Mouse (Mus musculus) CD4-positive, CD25-positive, alpha-beta regulatory T cell, adult 4 months (primary cell): ENCODE measurements around the gene Csnk2a2. TPM values are rescaled to one million over a fixed set of nuclear protein-coding genes. Genes with fewer than 3 reads are reported as not detected.

Source experiments
- ATAC-seq: one replicate; pipeline ENCODE4 v1.8.0; 2017
- polyA plus RNA-seq, 2 experiments: library from polyadenylated mRNA; unstranded; fragments of 100-300 nt; shearing (Covaris generic); gene quantifications; one replicate each; pipeline ENCODE4 v1.2.1; 2017

Csnk2a2 gene
- polyA plus RNA-seq, 2 experiments from 2014 or later, result 15.0 to 17.7 TPM

DNA sequence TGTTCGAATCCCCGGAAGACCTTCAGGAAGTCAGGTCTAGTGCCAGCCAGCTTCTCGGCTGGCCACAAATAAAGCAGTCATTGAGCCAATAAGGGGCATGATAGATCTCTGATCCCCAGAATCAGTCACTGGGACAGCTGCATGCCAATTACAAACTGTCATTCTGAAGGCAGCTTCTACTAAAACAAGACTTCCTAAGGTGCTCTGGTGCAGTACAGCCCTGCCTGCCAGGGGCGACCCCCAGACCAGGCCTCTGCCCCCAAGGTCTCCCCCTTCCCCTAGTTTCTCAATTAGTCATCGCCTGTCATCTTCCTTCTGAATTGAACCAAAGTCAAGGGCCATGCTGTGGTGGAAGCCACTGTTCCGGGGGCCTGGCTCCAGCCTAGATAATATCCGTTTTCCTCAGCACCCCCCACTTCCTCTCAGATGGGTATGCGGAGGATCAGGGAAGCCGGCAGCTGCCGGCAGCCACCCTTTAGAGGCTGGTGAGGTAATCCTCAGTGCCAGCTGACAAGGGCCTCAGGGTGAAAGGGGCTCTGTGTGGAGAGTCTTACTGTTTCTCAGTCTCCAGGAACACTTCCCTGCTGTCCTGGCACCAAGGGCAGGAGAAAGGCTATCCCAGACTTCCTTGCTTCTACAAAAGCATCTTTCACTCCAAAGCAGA lies 78.4 kb downstream of the Csnk2a2 start:
- ATAC-seq, result no peak

DNA sequence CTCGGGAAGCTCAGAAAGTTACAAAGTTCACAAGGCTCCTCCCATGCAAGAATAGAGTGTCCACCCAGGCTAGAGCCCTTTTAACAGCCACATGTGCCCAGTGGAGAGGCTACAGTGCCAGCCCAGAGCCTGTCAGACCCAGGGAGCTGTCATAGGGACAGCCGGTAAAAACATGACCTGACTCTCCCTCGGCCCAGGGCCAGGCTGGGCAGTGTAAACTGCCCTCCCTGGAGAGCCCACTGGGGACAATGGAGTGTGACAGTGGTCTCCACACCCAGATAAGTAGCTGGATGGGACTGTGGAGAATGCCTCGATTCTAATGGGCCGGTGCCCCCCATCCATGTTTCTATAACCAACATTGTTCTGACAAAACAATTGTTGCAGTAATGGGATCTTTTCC lies 80.3 kb downstream of the Csnk2a2 start:
- no peak for ATAC-seq

DNA sequence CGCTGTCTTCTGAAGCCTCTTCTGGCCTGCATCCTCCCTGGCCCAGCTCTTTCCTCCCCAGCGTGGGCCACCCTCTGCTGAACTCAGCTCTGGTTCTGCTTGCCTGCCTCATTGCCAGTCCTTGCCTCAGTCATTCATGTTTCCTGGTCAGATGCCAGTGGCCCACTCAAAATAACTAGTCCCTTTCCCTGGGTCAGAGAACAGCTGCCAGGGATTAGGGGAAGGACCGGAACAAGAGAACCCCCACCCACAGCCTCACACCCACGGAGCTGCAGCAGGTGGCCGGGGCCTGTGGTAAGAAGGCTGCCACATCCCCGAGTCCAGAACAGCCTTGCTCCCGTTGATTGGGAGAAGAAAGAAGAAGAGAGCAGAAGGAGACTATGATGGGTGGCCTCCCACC lies 88.7 kb downstream of the Csnk2a2 start:
- ATAC-seq, result no peak

DNA sequence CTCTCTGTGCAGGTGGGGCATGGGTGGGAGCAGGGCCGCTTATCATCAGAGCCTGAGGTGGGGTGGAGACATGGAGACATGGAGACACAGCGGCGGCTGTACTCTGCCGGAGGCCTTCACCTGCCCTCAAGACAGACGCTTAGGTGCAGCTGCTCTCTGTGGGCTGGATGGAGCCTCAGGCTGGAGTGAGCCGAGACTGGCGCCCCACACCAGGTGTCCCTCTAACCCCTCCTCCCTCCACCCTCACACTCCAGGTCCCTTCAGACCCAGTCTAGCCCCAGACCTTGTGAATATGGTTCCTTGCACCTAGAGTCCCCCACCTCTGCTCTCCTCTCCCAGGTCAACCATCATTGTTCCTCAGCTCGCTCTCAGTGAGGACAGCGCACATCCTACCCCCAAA lies 90.7 kb downstream of the Csnk2a2 start:
- ATAC-seq, result no peak

DNA sequence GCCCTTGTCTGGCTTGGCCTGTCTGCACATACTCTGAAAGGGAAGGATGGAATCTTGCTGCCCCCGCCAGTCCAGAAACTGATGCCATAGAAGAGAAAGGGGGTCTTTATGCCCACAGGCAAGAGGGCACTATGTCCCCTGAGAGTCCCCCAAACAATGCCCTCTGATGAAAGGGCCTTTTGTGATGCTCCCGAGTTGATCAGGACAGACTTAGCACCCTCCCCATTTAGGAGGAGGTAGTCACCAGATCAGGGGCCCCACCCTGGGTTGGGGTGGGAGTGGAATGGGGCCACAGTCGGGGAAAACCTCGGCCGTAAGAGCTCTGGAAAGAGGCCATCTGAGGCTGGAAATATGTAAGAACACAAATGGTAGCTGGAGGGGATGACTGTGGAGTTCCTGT lies 92.6 kb downstream of the Csnk2a2 start:
- no peak for ATAC-seq

DNA sequence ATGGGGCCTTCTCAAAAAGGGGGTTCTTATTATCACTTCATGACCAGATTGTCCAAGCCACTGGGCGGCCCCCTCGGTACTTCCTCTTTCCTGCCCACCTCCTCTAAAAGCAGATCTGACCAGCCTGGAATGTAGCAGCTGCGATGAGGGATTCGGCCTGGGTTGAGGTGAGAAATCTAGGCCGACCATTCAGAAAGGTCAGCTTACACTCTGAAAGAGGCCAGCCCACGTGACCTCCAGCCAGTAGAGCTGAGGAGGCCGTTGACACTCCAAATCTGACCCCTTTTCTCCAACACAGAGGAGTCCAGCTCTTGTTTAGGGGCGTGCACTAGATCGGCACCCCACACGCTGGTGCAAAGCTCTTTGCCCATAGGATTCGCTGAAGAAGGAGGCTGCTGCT lies 93.1 kb downstream of the Csnk2a2 start:
- ATAC-seq, result no peak

Other genes with a start within 250 kb of the Csnk2a2 start
- under 1 TPM in 1 of 2 experiments, not detected in 1; 0.62 TPM for gene Cngb1, start 183.5 kb downstream of the Csnk2a2 start, polyA plus RNA-seq
- not detected for gene Tepp, start 179.5 kb downstream of the Csnk2a2 start, polyA plus RNA-seq
- gene Zfp319, start 158.1 kb downstream of the Csnk2a2 start, polyA plus RNA-seq, result 1 to 10 TPM; 3.7 to 5.0 TPM
- gene Usb1, start 157.8 kb downstream of the Csnk2a2 start, polyA plus RNA-seq, result 10 to 100 TPM; 57.2 to 69.8 TPM
- 1 to 10 TPM; 2.1 to 3.6 TPM for gene Mmp15, start 137.8 kb downstream of the Csnk2a2 start, polyA plus RNA-seq
- gene Cfap20, start 55.2 kb downstream of the Csnk2a2 start, polyA plus RNA-seq, result 10 to 100 TPM; 57.9 to 91.6 TPM
- not detected for gene Ccdc113, start 44.0 kb upstream of the Csnk2a2 start, polyA plus RNA-seq
- gene Prss54, start 86.3 kb upstream of the Csnk2a2 start, polyA plus RNA-seq, result not detected
- 1 to 10 TPM; 7.6 to 9.6 TPM for gene Gins3, start 143.4 kb upstream of the Csnk2a2 start, polyA plus RNA-seq
- gene Ndrg4, start 186.9 kb upstream of the Csnk2a2 start, polyA plus RNA-seq, result 1 to 10 TPM in 1 of 2 experiments, under 1 TPM in 1; 0.83 to 1.6 TPM
- gene Setd6, start 225.8 kb upstream of the Csnk2a2 start, polyA plus RNA-seq, result 1 to 10 TPM; 5.3 to 7.0 TPM